24 mouse cellular contexts compared by ENCODE assay signal in genomic region chr17:80841903-80842302, GRCm38 (mm10).
"Had no signal": no experiment of that assay in that cellular context is flagged by ENCODE, and none has a peak within 500 bp of the region (broad histone marks: within the 10 kb centered on the region; RNA-seq: fewer than 3 reads in every experiment).

No protein-coding gene starts in this region.

- H3K4me3 ChIP-seq: heart, adult 2 months; heart, embryonic 12.5 days; hindbrain, embryonic 10.5 days; hindbrain, embryonic 12.5 days; intestine, embryonic 15.5 days; layer of hippocampus, adult 2 months; left cerebral cortex, adult 2 months; limb, embryonic 10.5 days; limb, embryonic 12.5 days had no signal

- H3K9ac ChIP-seq: heart, embryonic 12.5 days; hindbrain, embryonic 12.5 days; hindbrain, embryonic 14.5 days; intestine, embryonic 15.5 days; limb, embryonic 12.5 days had no signal

- H3K27ac ChIP-seq: heart, adult 2 months; hindbrain, embryonic 10.5 days; hindbrain, embryonic 12.5 days; hindbrain, embryonic 14.5 days; intestine, embryonic 15.5 days; layer of hippocampus, adult 2 months; limb, embryonic 10.5 days; limb, embryonic 12.5 days had no signal

- H3K27me3 ChIP-seq: heart, embryonic 12.5 days; hindbrain, embryonic 12.5 days; intestine, embryonic 15.5 days; limb, embryonic 12.5 days had no signal

- ATAC-seq: hindbrain, embryonic 16.5 days; inflammation-experienced regulatory T-cells, adult 6 months; intestine, embryonic 15.5 days; intestine, postnatal 0 days had no signal

- DNase-seq: gastrocnemius, postnatal 14 days; gastrocnemius, postnatal 36 days; heart, adult 2 months; heart, postnatal 10 days; heart, postnatal 4 days; kidney, adult 18-20 months; kidney, adult 8-10 months; kidney, postnatal 10 days; kidney, postnatal 25 days; kidney, postnatal 4 days; liver had no signal

- H3K36me3 ChIP-seq: heart, embryonic 12.5 days; hindbrain, embryonic 10.5 days; hindbrain, embryonic 12.5 days; intestine, embryonic 15.5 days; limb, embryonic 10.5 days; limb, embryonic 12.5 days had no signal

- H3K4me1 ChIP-seq: hindbrain, embryonic 12.5 days; intestine, embryonic 15.5 days; limb, embryonic 12.5 days had no signal

- H3K4me2 ChIP-seq: heart, embryonic 12.5 days; hindbrain, embryonic 12.5 days; hindbrain, embryonic 14.5 days; intestine, embryonic 15.5 days; limb, embryonic 12.5 days; liver, embryonic 11.5 days had no signal

- H3K9me3 ChIP-seq: heart, embryonic 12.5 days; hindbrain, embryonic 10.5 days; hindbrain, embryonic 12.5 days; intestine, embryonic 15.5 days; limb, embryonic 10.5 days; limb, embryonic 12.5 days had no signal
